Mouse (Mus musculus) brain, adult 10 weeks (tissue): ENCODE measurements around the gene Snx7. TPM values are rescaled to one million over a fixed set of nuclear protein-coding genes. Genes with fewer than 3 reads are reported as not detected.

Source experiments
- polyA plus RNA-seq: library from polyadenylated mRNA; stranded (reverse); fragments of 350-450 nt; fragmentation: Illumina TruSeq; extraction: RNeasy Lipid Tissue Mini Kit (QIAGEN cat#74804); gene quantifications from one replicate; pipeline ENCODE4 v1.2.3, GENCODE M21; 2015; ENCODE audit warnings: low read depth, low replicate concordance

Gene Snx7
- 20.2 TPM for polyA plus RNA-seq

GRCm38 (mm10) chr3:117868637-117869323 is at the start of gene Snx7:
Gene Snx7 (minus strand): TSS chr3:117868936.

